Mouse (Mus musculus) ES-E14 (cell line): ENCODE data around the gene Cntnap2. TPM values are rescaled to one million over a fixed set of nuclear protein-coding genes. Genes with fewer than 3 reads are reported as not detected.

Experiments
- DNase-seq: peaks from one replicate; pipeline ENCODE4 v3.0.0-alpha.2; 2013; ENCODE audit warnings: low read depth, low spot score
- H3K27ac ChIP-seq: 2 replicates; pipeline ENCODE4 v1.5.1; 2012; ENCODE audit warnings: low read depth, mild to moderate bottlenecking, low read length, moderate library complexity, mixed read lengths; ENCODE audit not compliant: poor library complexity, insufficient read depth, severe bottlenecking
- H3K36me3 ChIP-seq: 2 replicates; pipeline ENCODE4 v1.6.1; 2012; ENCODE audit warnings: mild to moderate bottlenecking, low read length, moderate library complexity, mixed read lengths; ENCODE audit not compliant: control insufficient read depth, poor library complexity, insufficient read depth, severe bottlenecking
- H3K4me1 ChIP-seq, 2 experiments: fragments of 150-350 bp in 1 of 2; sonication (generic) in 1 of 2; 2 replicates each; pipeline ENCODE4 v1.6.1; 2012; ENCODE audit warnings: low read length in 2 of 2, mild to moderate bottlenecking in 1 of 2, mixed read lengths in 1 of 2; ENCODE audit not compliant: control insufficient read depth in 2 of 2, insufficient read depth in 2 of 2, poor library complexity in 1 of 2
- H3K4me3 ChIP-seq, 2 experiments: fragments of 150-350 bp in 1 of 2; sonication (generic) in 1 of 2; 2 replicates each; pipeline ENCODE4 v1.5.1; 2012; ENCODE audit warnings: low read length in 2 of 2, low read depth in 1 of 2, mild to moderate bottlenecking in 1 of 2, mixed read lengths in 1 of 2; ENCODE audit not compliant: insufficient read depth in 1 of 2, poor library complexity in 1 of 2, severe bottlenecking in 1 of 2
- H3K9ac ChIP-seq: 2 replicates; pipeline ENCODE4 v1.6.1; 2012; ENCODE audit warnings: low read depth, mild to moderate bottlenecking, low read length, mixed read lengths; ENCODE audit not compliant: poor library complexity, insufficient read depth, severe bottlenecking
- H3K9me3 ChIP-seq: fragments of 150-350 bp; sonication (generic); 2 replicates; pipeline ENCODE4 v1.6.1; 2012; ENCODE audit warnings: low read depth, mild to moderate bottlenecking, low read length; ENCODE audit not compliant: control insufficient read depth, insufficient read depth
- CHD2 ChIP-seq: IDR thresholded peaks from 2 replicates; pipeline ENCODE4 v1.6.1; 2014; ENCODE audit warnings: mild to moderate bottlenecking, low read depth, low read length, inconsistent platforms
- HCFC1 ChIP-seq: IDR thresholded peaks from 2 replicates; pipeline ENCODE4 v1.6.1; 2012; ENCODE audit warnings: low read length, inconsistent platforms, borderline replicate concordance; ENCODE audit not compliant: insufficient read depth
- MAFK ChIP-seq: IDR thresholded peaks from 2 replicates; pipeline ENCODE4 v1.6.1; 2014; ENCODE audit warnings: mild to moderate bottlenecking, low read depth, low read length, inconsistent platforms; ENCODE audit not compliant: insufficient read depth
- ZC3H11A ChIP-seq: IDR thresholded peaks from 2 replicates; pipeline ENCODE4 v1.6.1; 2012; ENCODE audit warnings: low read depth, mild to moderate bottlenecking, inconsistent platforms, low read length, borderline replicate concordance
- ZNF384 ChIP-seq: IDR thresholded peaks from 2 replicates; pipeline ENCODE4 v1.6.1; 2012; ENCODE audit warnings: low read depth, low read length, inconsistent platforms
- in situ Hi-C, 2 experiments: fragments of 600-800 bp; cut with MboI; formaldehyde crosslinking; loops; one replicate each; pipeline ENCODE4 v1.15.1; 2025; ENCODE audit warnings: low sequenced_read_pairs in 2 of 2, inconsistent platforms in 1 of 2; ENCODE audit not compliant: unreplicated experiment in 2 of 2
- total RNA-seq: library from RNA; depleted of rRNA; stranded (reverse); fragments of 300-350 nt; gene quantifications from 2 replicates; pipeline ENCODE4 v1.2.3, GENCODE M21; 2012

The Cntnap2 gene
- total RNA-seq, 1 experiment = 7.9 TPM

DNA sequence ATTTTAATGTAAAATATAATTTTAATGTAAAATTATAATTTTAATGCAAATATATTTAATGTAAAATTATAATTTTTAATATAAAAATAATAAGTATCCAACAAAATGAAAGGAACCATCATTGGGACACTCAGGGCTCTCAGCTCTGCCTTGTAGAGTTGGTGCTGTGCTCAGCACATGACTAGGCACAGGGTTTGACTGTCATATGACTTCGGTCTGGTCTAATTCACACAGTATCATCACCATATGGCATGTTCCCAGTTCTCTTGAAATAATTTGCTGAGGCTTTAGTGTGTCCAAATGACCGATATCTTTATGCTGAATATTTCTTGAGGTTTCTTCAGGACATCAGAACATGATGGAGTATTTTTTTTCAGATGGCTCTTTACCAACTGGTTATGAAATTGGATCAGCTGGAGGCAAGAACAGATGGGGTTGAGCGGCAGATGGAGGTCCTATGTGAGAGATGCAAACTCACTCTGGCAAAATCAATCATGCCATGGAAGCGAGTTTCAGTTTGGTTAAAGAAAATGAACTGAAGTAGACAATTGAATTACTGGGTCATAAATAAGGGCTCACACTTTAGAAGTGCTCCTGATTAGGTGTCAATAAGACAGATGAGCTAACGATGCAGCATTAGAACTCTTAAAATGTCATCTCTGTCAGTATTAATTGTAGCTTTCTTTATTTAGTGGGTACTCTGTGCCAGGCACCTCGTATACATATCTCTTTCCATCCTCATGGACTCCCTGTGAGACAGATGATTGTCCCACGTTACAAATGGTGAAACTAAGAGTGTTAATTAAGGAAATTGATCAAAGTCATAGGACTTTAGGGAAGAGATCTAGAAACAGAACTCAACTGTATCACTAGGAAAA, 1645.4 kb downstream of the Cntnap2 start:
- no peaks in the 10 kb centered on the region for H3K4me1 ChIP-seq
- in situ Hi-C loops = no loop called here
- DNase-seq = no peak
- H3K9me3 ChIP-seq = no peaks in the 10 kb centered on the region
- no peak overlapping the region for H3K27ac ChIP-seq
- H3K4me3 ChIP-seq = no peak overlapping the region
- H3K9ac ChIP-seq = no peak overlapping the region
- no peaks in the 10 kb centered on the region for H3K36me3 ChIP-seq
- no peak for TF ChIP-seq ZNF384
- no peak for TF ChIP-seq ZC3H11A
- no peak for TF ChIP-seq MAFK
- TF ChIP-seq CHD2 = no peak
- no peak for TF ChIP-seq HCFC1

DNA sequence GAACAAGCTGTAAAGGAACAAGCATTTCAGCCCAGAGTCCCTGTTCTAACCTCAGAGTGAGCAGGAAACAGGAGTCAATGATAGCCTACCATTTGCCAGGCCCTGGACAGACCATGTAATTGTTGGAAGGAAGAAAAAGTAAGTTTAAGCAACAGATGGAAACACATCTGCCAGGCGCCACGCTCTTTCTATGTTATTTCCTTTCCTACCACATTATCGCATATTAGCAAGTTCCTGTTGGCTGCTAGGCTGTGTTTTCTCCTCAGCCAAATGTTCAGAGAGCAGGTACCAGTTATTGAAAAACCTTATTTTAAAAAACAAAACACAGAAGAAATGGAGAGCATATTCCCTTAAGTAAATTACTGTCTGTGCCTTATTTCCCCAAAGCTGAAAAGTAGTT, 1646.8 kb downstream of the Cntnap2 start:
- TF ChIP-seq HCFC1 (no peak), MAFK (no peak), ZC3H11A (no peak), ZNF384 (no peak), CHD2 (no peak)
- Histone ChIP-seq H3K9me3 (no peaks in the 10 kb centered on the region), H3K9ac (no peak overlapping the region), H3K4me1 (no peaks in the 10 kb centered on the region), H3K36me3 (no peaks in the 10 kb centered on the region), H3K27ac (no peak overlapping the region), H3K4me3 (no peak overlapping the region)
- no peak for DNase-seq
- in situ Hi-C loops = no loop called here

DNA sequence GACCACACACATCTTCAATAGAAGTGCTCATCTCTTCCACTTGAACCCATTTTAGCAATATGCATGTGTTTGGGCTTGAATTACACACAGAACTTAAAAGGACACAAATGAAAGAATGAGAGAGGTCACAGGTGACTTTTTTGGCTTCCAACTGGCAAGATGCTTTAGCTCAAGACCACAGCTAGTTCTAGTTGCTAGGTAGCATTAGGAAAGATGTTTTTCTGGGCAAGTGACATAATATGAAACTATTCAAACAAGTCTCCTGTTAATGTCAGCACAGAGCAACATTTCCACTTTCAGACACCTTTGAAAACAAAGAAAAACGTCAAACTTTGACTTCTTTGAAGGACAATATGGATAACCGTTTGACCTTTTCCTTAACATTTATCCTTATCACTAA, 1657.4 kb downstream of the Cntnap2 start:
- Histone ChIP-seq H3K4me3 (no peak overlapping the region), H3K9me3 (no peaks in the 10 kb centered on the region), H3K36me3 (no peaks in the 10 kb centered on the region), H3K9ac (no peak overlapping the region), H3K4me1 (no peaks in the 10 kb centered on the region), H3K27ac (no peak overlapping the region)
- no peak for DNase-seq
- in situ Hi-C loops = no loop called here
- TF ChIP-seq HCFC1 (no peak), CHD2 (no peak), ZC3H11A (no peak), MAFK (no peak), ZNF384 (no peak)

DNA sequence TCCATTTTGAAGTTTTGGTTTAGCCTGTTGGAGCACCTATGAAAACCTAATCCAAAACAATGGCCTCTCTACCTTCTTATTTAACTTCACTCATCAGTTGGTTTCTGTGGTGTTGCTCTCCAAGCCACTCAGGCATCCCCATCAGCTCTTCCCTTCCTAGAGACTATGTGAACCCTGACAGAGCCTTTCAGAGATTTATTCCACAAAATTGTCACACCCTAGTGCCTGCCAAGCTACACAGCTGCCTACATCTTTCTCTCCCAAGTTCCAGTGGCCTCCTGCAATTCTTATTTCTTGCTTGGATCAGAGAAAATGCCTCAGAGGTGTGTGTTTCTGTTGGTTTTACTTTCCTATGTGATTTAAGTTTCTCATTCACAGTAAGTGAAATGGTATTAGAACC, 1674.6 kb downstream of the Cntnap2 start:
- no peak overlapping the region for H3K4me3 ChIP-seq
- H3K9me3 ChIP-seq = no peaks in the 10 kb centered on the region
- in situ Hi-C loops = no loop called here
- TF ChIP-seq CHD2 (no peak), ZC3H11A (no peak), ZNF384 (no peak), MAFK (no peak), HCFC1 (no peak)
- no peak overlapping the region for H3K9ac ChIP-seq
- H3K4me1 ChIP-seq = no peaks in the 10 kb centered on the region
- H3K27ac ChIP-seq = no peak overlapping the region
- DNase-seq = no peak
- no peaks in the 10 kb centered on the region for H3K36me3 ChIP-seq
